Mouse (Mus musculus) kidney, postnatal 25 days (tissue): ENCODE measurements around the gene Vmn1r8.
"Not testable (repeated sequence)": the region's sequence is repeated elsewhere in the genome, so short reads cannot be mapped to it uniquely, and the experiment has no call there.

Source experiments
- DNase-seq, 2 experiments: peaks; one replicate each; pipeline ENCODE4 v3.0.0; 2021; ENCODE audit warnings: mixed read lengths in 2 of 2

Gene Vmn1r8

DNA sequence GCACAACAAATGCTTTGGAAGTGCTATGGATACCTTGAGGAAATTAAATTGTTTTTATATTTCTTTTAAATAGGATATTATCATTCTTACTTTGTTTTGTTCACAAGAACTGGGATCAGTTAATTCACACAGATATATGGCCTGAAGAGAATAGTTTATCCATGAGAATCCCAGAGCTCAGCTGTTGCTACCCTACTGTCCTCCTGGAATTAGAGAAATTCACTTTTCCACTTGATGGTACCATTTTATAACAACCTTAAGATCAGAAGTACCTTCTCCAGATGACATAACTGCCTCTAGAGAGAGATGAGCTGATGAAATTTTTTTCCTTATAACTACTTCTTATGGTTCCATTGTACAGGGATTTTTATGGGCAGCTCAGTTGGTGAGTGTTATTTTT lies at the start of gene Vmn1r8:
TSS of gene Vmn1r8 (plus strand) at position 301 of the 400 bp plus-strand sequence.
- DNase-seq, result no peak

DNA sequence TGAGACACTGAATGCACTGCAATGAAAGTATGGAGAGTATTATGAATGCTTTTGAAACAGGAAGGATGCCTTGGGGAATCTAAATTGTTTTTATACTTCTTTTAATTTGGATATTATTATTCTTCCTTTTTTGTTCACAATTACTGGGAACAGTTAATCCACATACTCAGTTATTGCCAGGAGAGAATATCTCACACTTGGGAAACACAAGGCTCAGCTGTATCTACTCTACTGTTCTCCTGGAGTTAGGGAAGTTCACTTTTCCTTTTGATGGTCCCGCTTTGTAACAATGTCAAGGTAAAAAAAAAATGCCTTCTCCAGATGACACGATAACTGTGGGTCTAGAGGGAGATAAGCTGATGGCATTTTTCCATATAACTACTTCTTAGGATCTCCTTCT lies 35.1 kb upstream of the Vmn1r8 start, which contains the start of gene Vmn1r6:
TSS of gene Vmn1r6 (plus strand) at position 301 of the 400 bp plus-strand sequence.
- no peak for DNase-seq

DNA sequence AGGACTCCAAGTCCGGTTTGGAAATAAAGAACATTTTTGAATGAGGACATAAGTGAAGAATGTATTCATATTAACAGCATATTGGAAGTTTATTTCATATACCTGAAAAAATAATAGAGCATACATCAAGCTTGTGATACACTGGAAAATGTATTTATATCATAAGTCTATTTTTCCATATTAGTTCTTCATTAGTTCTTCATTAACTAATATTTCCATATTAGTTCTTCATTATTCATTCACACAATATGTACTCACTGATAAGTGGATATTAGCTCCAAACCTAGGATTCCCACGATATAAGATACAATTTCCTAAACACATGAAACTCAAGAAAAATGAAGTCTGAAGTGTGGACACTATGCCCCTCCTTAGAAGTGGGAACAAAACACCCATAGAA lies 6.9 kb upstream of the Vmn1r8 start, which contains the start of gene Vmn1r7:
TSS of gene Vmn1r7 (minus strand) at position 101 of the 400 bp plus-strand sequence.
- DNase-seq, result not testable (repeated sequence)

DNA sequence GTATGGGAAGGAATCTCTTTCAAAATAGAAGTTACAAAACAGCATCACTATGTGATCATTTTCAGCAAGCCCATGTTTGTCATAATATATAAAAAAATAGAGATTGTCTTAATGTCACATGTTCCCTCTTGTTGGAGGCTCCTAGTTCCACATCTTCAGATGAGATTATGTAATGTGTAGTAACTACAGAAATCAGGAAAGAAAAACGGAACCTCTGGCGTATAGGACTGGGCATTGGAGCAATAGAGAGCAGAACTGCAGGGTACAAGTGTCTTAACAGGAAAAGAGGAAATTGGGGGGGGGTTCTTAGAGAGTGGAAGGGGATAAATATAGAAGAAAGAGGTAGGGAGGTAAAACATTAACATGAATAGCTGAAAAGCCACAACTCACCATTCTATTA lies 2.6 kb downstream of the Vmn1r8 start:
- no peak for DNase-seq

DNA sequence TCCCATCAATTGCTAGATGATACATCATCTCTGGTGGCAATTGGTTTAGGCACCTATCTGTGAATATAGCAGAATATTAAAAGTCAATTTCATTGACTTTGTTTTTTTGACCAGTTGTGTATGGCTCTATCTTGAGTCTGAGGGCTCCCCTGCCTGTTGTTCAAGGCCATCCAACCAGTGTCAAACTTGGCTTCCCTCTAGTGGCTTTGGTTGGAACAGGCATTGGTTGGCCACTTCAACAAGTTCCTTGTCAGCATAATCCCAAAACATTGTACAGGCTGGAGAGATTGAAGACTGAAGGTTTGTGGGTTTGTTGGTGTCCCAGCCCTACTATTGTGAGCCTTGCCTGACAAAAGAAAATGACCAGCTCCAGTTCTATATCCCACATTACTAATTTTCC lies 31.6 kb downstream of the Vmn1r8 start:
- DNase-seq, result peak in 1 of 2 experiments; percentile 51

DNA sequence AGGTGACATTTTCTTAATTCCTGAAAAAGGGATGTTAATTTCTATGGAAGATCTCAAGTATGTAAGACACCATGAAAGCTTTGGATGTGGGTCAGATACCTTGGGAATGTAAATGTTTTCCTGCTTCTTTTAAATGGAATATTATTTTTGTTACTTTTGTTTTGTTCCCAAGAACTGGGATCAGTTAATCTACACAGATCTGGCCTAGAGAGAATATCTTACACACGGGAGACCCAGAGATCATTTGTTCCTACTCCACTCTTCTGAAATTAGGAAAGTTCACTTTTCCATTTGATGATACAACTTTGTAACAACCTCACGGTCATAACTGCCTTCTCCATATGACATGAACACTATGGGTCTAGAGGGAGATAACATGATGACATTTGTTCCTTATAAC lies 34.4 kb downstream of the Vmn1r8 start, which contains the start of gene Vmn1r9:
TSS of gene Vmn1r9 (plus strand) at position 301 of the 400 bp plus-strand sequence.
- no peak for DNase-seq
